Mouse (Mus musculus): Measurements from ENCODE around the gene Ppp4c. TPM values are rescaled to one million over a fixed set of nuclear protein-coding genes. Genes with fewer than 3 reads are reported as not detected.
A peak's percentile ranks its signal among the peaks of the same experiment; 100 is the strongest.
"Not testable (repeated sequence)": the region's sequence is repeated elsewhere in the genome, so short reads cannot be mapped to it uniquely, and the experiment has no call there.

Gene Ppp4c
- total RNA-seq, 2 experiments from 2014 or later = 74.6 to 74.7 TPM

GRCm38 (mm10) chr7:126782693-126783092 is 9.6 kb downstream of the Ppp4c start:
- no peak for DNase-seq (ENCODE audit: low spot score in 2 of 2)

GRCm38 (mm10) chr7:126781661-126782370 is 10.5 kb downstream of the Ppp4c start:
- DNase-seq (ENCODE audit: low spot score in 2 of 2) = no peak

- DNase-seq (ENCODE audit: low spot score in 2 of 2) = no peak
Measured at GRCm38 (mm10) chr7:126780971-126781635, 11.2 kb downstream of the Ppp4c start, which contains the start of gene Tbx6. Tbx6 (plus strand) TSS chr7:126781483.

DNA sequence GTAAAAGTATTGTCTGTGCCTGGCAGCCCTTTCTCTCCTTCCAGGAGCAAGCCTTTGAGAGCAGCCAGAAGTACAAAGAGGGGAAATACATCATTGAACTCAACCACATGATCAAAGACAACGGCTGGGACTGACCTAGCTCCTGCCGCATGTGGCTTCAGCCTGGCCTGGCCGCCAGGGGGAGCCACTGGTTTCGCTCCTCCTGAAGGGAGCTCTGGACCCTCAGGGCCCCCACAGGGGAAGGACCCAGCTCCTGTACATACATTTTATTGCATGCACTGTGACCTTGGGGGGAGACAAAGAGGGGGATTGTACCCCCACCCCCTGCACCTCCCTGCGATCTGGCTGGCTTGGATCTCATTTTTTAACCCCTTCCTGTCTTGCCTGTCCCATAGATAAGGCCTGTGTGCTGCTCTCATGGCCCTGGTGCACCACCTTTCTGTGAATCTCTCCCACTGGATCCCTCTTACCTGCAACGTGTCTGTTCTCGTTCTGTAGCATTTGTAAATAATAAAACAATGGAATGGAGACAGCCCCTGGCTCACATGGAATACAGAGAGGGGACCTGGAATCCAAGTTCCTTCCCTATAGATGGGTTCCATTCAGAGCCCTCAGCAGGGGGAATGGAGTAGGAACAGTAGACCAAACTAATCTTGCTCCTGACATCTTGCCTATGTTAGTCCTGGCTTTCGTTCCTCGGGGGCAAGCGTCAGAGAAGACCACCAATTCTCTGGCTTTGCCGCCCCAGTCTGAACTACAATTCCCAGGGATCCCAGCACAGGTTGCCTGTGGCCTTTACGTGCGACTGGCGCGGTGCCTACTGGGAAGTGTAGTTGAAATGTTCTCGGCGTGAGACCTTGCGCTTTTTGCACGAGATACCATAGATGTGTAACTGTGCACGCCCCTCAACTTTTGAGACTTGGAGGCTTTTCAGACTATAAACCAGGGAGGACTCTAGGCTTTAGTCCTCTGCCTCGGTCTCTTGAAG is 12.0 kb downstream of the Ppp4c start:
- DNase-seq (ENCODE audit: low spot score in 2 of 2) = peak; percentile 76 to 89

GRCm38 (mm10) chr7:126779101-126779500 is 13.2 kb downstream of the Ppp4c start:
- not testable (repeated sequence) for DNase-seq (ENCODE audit: low spot score in 2 of 2)

DNA sequence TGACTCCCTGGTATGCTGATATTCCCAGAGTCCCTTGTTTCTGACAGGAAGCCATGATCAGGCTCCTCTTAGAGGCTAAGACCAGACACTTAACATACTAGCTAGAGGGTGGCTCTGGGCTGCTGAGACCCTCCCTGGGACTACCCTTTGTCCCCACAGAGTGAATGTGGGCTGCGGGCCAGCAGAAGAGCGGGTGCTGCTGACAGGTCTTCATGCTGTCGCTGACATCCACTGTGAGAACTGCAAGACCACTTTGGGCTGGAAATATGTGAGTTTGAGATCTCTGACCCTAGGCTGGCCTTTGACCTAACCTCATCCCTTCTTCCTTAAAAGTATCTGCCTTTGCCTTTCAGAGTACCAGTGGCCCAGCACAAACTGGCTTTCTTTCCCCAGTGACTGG is 14.1 kb downstream of the Ppp4c start:
- no peak for DNase-seq (ENCODE audit: low spot score in 2 of 2)

DNA sequence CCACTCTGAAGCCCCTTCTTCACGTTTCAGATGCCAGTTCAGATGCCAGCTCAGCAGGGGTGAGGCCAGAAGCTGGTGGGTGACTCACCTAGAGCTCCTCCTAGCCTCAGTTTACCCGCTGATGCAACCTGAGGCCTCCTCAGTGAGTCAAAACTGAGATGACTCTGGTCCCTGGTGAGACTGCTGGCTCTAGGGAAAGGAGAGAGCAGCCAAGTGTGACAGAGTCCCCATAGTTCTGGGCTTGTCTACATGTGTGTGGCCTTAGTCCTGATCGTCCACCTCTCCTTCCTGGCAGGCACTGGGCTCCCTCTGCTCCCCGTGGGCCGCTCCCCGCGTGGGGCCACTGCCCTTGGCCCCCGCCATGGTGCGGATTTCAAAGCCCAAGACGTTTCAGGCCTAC is 14.8 kb downstream of the Ppp4c start:
- no peak for DNase-seq (ENCODE audit: low spot score in 2 of 2)

- peak; percentile 92 to 96 for DNase-seq (ENCODE audit: low spot score in 2 of 2)
Measured at GRCm38 (mm10) chr7:126776598-126777057, 15.7 kb downstream of the Ppp4c start, which contains the start of gene Ypel3. Ypel3 (plus strand) TSS chr7:126776955.

DNA sequence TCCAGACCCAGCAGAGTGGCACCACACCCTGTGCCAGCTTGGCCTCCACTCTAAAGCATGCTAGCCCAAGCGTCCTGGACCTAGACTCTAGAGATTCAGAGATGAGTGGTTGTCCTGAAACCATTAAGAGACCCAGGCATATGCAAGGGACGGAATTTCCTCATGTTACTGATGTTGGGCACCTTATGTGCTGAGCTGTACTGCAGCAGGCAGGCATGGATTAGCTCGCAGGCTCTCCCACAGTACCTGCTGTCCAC is 16.4 kb downstream of the Ppp4c start:
- no peak for DNase-seq (ENCODE audit: low spot score in 2 of 2)

- no peak for DNase-seq (ENCODE audit: low spot score in 2 of 2)
Measured at GRCm38 (mm10) chr7:126775185-126775977, 16.9 kb downstream of the Ppp4c start.

DNA sequence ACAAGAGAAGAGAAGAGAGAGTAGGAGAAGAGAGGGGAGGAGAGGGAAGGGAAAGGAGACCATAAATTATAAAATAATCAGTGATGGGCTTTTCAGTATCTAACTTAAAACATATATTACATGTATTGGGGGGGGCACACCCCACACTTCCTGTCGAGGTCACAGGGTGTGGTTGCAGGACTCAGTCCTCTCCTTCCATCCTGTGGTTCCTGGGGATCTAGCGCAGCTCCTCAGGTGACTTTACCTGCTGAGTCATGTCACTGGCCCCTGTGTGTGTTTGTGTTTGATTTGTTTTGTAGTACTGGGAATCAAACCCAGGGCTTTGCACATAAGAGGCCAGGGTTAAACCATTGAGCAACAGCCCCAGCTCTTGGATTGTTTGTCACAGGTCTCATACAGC is 17.8 kb downstream of the Ppp4c start:
- no peak for DNase-seq (ENCODE audit: low spot score in 2 of 2)

DNA sequence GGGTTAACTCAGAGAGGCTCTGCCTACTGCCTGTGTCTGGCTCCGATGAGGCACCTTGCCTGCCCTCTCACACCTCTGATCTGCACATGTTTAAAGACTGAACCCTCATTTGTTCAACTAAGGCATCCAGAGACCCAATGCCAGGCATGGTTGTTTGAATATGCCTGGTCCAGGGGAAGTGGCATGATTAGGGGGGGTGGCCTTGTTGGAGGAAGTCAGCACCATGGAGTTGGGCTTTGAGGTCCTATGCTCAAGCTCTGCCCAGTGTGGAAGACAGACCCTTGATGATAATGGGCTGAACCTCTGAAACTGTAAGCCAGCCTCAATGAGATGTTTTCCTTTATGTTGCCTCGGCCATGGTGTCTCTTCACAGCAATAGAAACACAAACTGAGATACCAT is 18.9 kb downstream of the Ppp4c start:
- no peak for DNase-seq (ENCODE audit: low spot score in 2 of 2)

DNA sequence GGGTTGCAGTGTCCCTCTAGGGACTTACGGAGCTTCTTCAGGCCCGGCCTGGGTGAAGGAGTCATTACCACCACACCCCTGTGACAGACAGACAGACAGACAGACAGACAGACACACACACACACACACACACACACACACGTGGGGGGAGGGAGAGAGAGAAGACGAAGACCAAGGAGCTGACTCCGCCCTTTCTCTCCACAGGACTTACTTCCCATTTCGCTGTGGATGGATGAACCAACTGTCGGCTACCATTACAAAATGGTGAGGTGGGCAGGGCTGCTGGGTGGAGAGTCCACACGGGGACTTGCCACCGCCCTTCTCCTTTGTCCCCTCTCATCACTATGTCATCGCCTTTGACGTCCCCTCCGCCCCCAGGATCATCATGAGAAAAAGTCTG is 21.5 kb downstream of the Ppp4c start:
- no peak for DNase-seq (ENCODE audit: low spot score in 2 of 2)

DNA sequence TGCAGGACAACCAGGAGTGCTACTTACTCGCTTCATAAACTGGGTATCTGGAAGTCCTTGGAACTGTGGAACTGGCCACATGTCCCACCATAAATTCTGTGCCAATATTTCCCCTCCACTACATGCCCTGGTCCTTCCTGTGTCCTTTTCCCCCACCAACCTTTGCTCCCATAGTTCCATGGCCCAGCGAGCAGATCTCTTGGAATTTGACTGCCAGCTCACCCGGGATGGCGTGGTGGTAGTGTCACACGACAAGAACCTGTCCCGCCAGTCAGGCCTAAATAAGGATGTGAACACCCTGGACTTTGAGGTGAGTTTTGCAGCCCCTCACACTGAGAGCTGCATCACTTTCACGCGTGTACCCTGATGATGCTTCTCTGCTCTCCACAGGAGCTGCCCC is 25.3 kb downstream of the Ppp4c start:
- DNase-seq (ENCODE audit: low spot score in 2 of 2) = no peak

GRCm38 (mm10) chr7:126766201-126766600 is 26.1 kb downstream of the Ppp4c start, which contains the start of gene Gdpd3:
Gdpd3 (plus strand) TSS chr7:126766334.
- no peak for DNase-seq (ENCODE audit: low spot score in 2 of 2)

DNA sequence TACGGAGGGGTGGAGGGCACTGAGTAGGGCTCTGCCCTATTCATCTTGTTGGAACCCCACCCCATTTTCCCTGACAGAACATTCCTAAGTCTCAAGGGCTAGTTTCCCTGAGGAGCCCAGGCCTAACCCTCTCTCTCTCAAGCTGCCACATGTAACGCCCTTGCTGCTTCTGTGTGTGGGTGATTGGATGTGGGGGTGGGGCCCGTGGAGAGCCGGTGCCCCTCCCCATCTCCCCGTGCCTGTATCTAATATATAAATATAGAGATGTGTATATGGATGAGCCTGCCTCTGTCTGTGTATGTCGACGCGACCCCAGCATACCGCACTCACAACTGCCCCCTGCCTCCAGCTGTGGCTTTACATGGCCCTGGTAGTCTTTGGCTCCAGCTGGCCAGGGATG is 26.8 kb downstream of the Ppp4c start:
- no peak for DNase-seq (ENCODE audit: low spot score in 2 of 2)

DNA sequence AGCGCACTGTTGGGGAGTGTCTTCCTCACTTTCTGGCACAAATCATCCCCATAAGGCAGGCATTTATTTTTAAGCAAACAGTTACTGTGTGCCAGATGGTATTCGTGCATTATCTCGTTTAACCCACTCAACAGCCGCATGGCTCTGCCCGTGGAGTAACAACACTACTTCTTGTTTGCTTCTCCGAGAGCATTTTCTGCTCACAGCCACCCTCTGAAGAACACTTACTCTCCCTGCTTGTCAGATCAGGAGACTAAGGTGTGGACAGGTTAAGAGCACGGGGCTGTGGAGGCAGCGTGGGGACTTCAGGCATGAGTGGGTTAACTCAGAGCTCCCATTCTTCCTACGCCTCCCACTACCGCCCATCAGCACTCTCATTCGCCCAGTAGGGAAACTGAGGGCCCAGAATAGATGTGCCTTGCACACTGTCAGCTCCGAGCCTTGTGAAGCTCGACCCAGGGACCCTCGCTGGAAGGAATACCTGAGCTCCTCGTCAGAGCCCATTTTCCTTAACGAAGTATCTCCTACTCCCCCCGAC is 29.8 kb downstream of the Ppp4c start:
- DNase-seq (ENCODE audit: low spot score in 2 of 2) = no peak

DNA sequence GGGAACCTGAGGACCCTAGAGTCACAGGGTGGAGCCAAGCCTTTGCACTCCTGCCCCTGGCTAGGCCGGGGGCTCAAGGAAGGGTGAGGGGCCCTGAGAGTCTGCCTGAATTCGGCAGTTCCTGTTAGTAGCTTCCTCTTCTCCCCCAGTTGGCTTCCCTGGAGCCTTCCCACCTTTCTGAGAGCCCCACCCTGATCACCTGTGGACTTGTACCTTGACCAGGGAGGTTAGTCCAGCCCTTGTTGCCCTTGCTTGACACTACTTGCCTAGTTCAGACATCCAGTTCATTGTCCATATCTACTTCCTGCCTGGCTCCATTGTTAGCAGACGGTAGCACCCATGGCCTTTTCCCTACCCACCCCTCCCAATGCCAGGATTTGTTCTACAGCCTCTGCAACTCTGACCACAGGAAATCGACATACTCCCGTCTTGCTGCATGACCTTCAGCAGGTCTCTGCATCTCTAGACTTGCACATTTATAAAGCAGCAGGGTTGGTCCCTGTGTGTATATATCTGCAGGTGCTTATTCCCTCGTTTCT is 30.7 kb downstream of the Ppp4c start:
- no peak for DNase-seq (ENCODE audit: low spot score in 2 of 2)

DNA sequence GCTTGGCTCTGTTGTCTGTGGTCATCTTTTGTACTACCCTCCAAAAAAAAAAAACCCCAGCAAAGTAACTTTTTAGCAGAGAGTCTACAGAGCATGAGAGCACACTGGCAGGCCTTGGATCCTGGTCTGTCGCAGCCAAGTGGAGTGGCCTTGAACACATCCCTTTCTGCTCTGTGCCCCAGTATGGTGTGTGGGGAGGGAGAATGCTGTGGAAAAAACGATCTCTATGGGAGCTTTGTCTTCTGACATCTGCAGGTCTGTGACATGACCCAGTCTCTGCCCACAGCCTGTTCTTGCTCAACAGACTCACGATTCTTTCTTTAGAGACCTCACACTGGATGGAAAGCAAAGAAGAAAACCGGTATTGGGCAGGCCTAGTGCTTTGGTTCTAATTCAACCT is 31.3 kb downstream of the Ppp4c start:
- no peak for DNase-seq (ENCODE audit: low spot score in 2 of 2)

GRCm38 (mm10) chr7:126760391-126760802 is 31.9 kb downstream of the Ppp4c start:
- DNase-seq (ENCODE audit: low spot score in 2 of 2) = peak; percentile 60 to 76

Data from gastrocnemius, postnatal 4 days (tissue).